Mouse (Mus musculus) lung, embryonic 14.5 days (tissue): ENCODE measurements around the gene Usp22. TPM values are rescaled to one million over a fixed set of nuclear protein-coding genes. Genes with fewer than 3 reads are reported as not detected.
"Not testable (repeated sequence)": the region's sequence is repeated elsewhere in the genome, so short reads cannot be mapped to it uniquely, and the experiment has no call there.

Experiments
- ATAC-seq: fragments of 200-750 bp; cut with Nextera tagmentation; 2 replicates; pipeline ENCODE4 v1.8.0; 2017; ENCODE audit warnings: mild to moderate bottlenecking, moderate TSS enrichment, moderate library complexity; ENCODE audit not compliant: insufficient read depth
- DNase-seq: peaks from one replicate; pipeline ENCODE4 v3.0.0-alpha.2; 2015
- H3K27ac ChIP-seq: fragments of 300-500 bp; sonication (generic); 2 replicates; pipeline ENCODE4 v1.5.1; 2014; ENCODE audit warnings: low read depth, mild to moderate bottlenecking, moderate library complexity
- H3K27me3 ChIP-seq: fragments of 300-500 bp; sonication (generic); 2 replicates; pipeline ENCODE4 v1.6.1; 2014; ENCODE audit warnings: low read length, control low read depth; ENCODE audit not compliant: insufficient read depth
- H3K36me3 ChIP-seq: fragments of 300-500 bp; sonication (generic); 2 replicates; pipeline ENCODE4 v1.6.1; 2014; ENCODE audit warnings: control low read depth; ENCODE audit not compliant: insufficient read depth
- H3K4me1 ChIP-seq: fragments of 300-500 bp; sonication (generic); 2 replicates; pipeline ENCODE4 v1.6.1; 2014; ENCODE audit warnings: antibody characterized with exemption, control low read depth; ENCODE audit not compliant: insufficient read depth
- H3K4me2 ChIP-seq: fragments of 300-500 bp; sonication (generic); 2 replicates; pipeline ENCODE4 v1.6.1; 2014; ENCODE audit warnings: mild to moderate bottlenecking
- H3K4me3 ChIP-seq: fragments of 300-500 bp; sonication (generic); 2 replicates; pipeline ENCODE4 v1.5.1; 2014; ENCODE audit warnings: low read depth, low read length
- H3K9ac ChIP-seq: fragments of 300-500 bp; sonication (generic); 2 replicates; pipeline ENCODE4 v1.6.1; 2014
- H3K9me3 ChIP-seq: fragments of 300-500 bp; sonication (generic); 2 replicates; pipeline ENCODE4 v1.6.1; 2016; ENCODE audit warnings: low read depth, low read length, control low read depth
- CTCF ChIP-seq: IDR thresholded peaks from 2 replicates; pipeline ENCODE4 v1.5.1; 2016; ENCODE audit warnings: antibody characterized with exemption, low read depth
- WGBS: fragments of 180-500 bp; shearing (Covaris S2); extraction: QIAGEN DNeasy Blood & Tissue Kit; methylation state at CpG from one replicate; pipeline ENCODE4 v1.1.7; 2014; 5-methylcytosine and 5-hydroxymethylcytosine counted together
- polyA plus RNA-seq: library from polyadenylated mRNA; unstranded; fragments of >200 nt; fragmentation: Nextera tagmentation; extraction: Ambion mirVana; gene quantifications from 2 replicates; pipeline ENCODE4 v1.2.1, GENCODE M21; 2014

The Usp22 gene
- polyA plus RNA-seq, 1 experiment from 2014 or later = 167 TPM

DNA sequence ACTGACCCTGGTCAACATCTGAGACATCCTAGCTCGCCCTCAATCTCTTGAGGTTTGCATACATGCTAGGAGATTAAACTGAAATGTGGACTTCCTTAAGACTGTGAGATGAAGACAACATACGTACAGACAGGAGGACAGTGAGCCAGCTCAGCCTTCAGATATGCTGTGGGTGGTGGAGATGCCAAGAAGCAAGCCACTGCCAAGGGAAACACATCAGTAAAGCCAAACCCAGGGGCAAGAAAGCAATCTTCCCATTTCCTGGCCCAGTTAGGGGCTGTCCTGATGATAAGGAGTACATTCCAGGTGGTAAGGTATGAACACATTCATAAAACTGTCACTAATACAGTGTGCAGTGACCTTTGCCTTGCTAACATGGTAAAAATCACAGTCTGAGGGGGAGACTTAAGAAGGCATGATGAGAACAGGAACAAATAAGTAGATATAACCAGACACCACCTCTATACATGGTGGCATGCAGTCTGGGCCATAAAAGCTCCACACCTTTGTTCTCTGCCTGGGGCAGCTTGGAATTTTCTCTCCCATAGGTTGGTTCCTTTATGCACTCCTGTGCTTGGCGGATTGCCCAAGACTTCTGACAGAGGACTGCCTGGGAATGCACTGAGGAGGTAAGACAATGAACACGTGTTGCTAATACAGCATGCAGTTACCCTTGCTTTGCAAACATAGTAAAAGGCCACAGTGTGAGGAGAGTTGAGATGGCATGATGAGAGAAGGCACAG lies 24.9 kb upstream of the Usp22 start:
- Histone ChIP-seq H3K9ac (no peak overlapping the region), H3K4me1 (no peaks in the 10 kb centered on the region), H3K9me3 (no peaks in the 10 kb centered on the region), H3K27ac (no peak overlapping the region), H3K4me3 (no peak overlapping the region), H3K4me2 (no peak overlapping the region), H3K36me3 (no peaks in the 10 kb centered on the region), H3K27me3 (no peaks in the 10 kb centered on the region)
- 52% methylated on average over 4 of the region's 4 CpGs for WGBS
- ATAC-seq (no peak), DNase-seq (peak; percentile 61)
- TF ChIP-seq CTCF = no peak

DNA sequence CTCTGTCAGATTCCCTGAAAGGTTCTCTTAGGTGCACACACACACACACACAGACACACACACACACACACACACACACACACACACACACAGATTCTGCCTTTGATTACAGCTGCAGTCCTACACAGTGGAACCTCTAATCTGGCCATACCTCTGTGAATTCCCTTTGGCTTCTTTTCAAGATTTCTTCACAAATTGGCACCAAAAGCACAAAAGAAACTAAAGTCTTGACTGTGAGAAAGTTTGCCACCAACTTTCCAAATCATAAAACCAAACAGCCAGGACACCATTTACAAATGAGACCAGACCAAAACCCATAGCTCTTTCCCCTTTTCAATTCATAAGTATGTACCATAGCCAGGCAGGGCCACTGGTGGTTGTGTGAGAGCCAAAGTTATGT lies 23.1 kb upstream of the Usp22 start:
- ATAC-seq = no peak
- Histone ChIP-seq H3K9me3 (no peaks in the 10 kb centered on the region), H3K9ac (no peak overlapping the region)

DNA sequence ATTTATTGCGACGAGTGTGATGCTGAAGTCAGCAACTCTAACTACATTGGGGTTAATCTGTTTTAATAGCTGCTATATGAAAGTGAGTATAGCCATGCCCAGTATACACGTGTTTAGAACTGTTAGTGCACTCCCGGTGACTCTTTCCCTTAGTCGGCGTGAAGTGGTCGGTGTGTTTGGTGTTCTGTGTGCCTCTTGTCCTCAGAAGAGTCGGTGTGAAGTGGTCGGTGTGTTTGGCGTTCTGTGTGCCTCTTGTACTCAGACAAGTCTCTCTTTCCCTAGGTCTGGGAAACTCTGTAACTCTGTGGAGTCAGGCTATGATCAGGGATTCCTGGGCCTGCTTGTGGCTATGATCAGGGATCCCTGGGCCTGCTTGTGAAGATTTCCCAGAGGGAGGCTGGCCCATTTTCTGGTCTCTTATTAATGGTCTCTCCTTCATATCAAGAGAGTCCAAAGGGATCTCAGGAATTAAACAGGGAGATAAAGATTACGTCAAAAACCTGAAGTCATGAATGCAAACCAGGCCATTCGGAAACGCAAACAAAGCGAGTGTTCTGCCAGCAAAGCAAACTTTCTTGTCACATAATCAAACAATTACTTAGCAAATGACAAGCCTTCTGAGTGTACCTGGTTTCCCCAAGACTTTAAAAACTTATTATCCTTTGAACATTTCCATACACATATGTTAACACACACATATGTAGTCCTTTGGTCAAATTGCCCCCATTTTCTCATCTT lies 21.9 kb upstream of the Usp22 start:
- no peaks in the 10 kb centered on the region for H3K36me3 ChIP-seq
- no peak overlapping the region for H3K4me2 ChIP-seq
- WGBS = 61% methylated on average over 14 of the region's 14 CpGs
- H3K27ac ChIP-seq = no peak overlapping the region
- no peaks in the 10 kb centered on the region for H3K9me3 ChIP-seq
- H3K4me3 ChIP-seq = no peak overlapping the region
- no peaks in the 10 kb centered on the region for H3K27me3 ChIP-seq
- ATAC-seq = no peak
- H3K9ac ChIP-seq = no peak overlapping the region
- no peaks in the 10 kb centered on the region for H3K4me1 ChIP-seq
- no peak for DNase-seq
- TF ChIP-seq CTCF = no peak

More for the DNA sequence above, 23.1 kb upstream of the Usp22 start:
- H3K27me3 ChIP-seq = no peaks in the 10 kb centered on the region
- no peak overlapping the region for H3K4me3 ChIP-seq
- no peaks in the 10 kb centered on the region for H3K4me1 ChIP-seq
- H3K36me3 ChIP-seq = no peaks in the 10 kb centered on the region
- no peak overlapping the region for H3K4me2 ChIP-seq
- no peak overlapping the region for H3K27ac ChIP-seq
- DNase-seq = no peak
- TF ChIP-seq CTCF = no peak

DNA sequence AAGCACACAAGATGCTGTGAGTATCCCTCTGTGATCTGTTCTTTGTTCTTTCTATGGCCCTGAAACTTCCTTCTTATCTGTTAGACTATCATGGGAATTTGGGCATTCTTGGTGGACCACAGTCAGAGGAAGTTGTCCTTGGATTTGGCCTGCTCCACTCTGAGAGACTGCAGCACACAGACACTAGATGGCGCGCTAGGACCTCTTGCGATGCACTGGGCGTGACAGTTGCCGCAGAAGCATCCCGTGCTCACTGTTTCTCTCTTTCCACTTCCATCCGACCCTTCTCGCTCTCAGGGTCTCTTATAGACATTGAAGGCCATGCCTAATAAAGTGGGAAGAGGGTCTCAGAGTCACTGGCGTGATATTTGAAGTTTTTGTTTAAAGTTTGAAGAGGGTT lies 18.5 kb upstream of the Usp22 start:
- Histone ChIP-seq H3K36me3 (no peaks in the 10 kb centered on the region), H3K27ac (no peak overlapping the region), H3K4me3 (no peak overlapping the region), H3K9me3 (no peaks in the 10 kb centered on the region), H3K4me1 (no peaks in the 10 kb centered on the region), H3K27me3 (no peaks in the 10 kb centered on the region), H3K4me2 (no peak overlapping the region), H3K9ac (no peak overlapping the region)
- ATAC-seq (peak; percentile 65; the same call in 1 of the 2 replicates), DNase-seq (peak; percentile 95)
- peak; percentile 96 for TF ChIP-seq CTCF
- WGBS = 6% methylated on average over 9 of the region's 9 CpGs

DNA sequence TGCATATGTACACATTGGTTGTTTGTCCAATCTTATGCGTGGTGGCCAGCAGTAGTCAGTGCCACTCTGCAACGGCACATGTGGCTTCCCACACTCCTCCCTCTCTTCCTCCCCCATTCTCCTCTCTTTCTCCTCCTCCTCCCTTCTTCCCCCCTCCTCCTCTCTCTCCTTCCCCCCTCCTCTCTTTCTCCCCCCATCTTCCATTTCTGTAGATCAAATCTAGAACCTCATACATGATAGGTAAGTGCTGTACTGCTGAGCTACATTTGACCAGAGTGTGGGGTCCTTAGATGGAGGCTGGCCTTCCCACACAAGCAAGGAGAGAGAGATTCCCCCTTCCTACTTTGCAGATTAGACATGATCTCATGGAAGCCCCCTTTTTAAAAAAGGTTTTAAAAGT lies 17.9 kb upstream of the Usp22 start:
- no peaks in the 10 kb centered on the region for H3K9me3 ChIP-seq
- TF ChIP-seq CTCF = no peak
- H3K4me3 ChIP-seq = no peak overlapping the region
- H3K4me1 ChIP-seq = no peaks in the 10 kb centered on the region
- no peaks in the 10 kb centered on the region for H3K36me3 ChIP-seq
- ATAC-seq = no peak
- H3K27me3 ChIP-seq = no peaks in the 10 kb centered on the region
- H3K4me2 ChIP-seq = no peak overlapping the region
- WGBS = 71% methylated on average over 2 of the region's 2 CpGs
- H3K9ac ChIP-seq = no peak overlapping the region
- no peak for DNase-seq
- H3K27ac ChIP-seq = no peak overlapping the region

DNA sequence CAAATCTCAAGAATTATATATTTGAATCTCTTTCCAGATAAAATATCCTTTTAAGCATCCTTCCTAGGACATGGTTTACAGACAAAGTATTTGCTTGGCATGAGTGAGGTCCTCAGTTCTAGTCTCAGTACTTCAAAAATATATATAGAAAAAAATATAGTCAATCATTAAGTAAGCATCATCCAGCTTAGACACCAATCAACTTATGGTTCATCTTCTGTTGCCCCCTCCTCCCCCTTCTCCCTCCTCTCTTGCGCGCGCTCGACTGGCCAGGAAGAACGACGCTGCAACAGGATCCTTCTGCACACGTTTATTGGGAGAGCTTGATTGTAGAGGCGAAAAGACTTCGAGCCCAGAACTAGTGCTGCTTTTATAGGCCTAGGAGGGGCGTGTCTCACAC lies 17.3 kb upstream of the Usp22 start:
- H3K9ac ChIP-seq, H3K27me3 ChIP-seq: not testable (repeated sequence)
- WGBS = 96% methylated on average over 7 of the region's 10 CpGs

DNA sequence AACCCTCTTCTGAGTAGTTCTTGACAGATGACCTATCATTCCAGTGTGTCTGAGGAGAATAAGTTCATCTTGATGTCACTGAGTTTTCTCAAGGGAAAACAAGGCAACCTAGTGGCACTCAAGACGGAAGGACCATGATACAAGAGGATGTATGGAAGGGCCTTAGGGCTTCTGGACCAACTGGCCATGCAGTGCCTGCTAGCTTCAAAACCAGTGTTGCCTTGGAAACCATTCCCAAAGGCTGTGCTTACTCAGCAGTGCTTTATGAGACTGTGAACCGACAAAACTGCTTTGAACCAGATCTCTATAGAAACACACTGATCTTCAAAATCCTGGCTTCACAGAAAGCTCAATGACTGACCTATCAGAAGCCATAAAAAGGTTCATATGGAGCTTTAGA lies 15.9 kb upstream of the Usp22 start:
- no peak overlapping the region for H3K27ac ChIP-seq
- no peaks in the 10 kb centered on the region for H3K9me3 ChIP-seq
- no peak for DNase-seq
- H3K4me2 ChIP-seq = no peak overlapping the region
- no peaks in the 10 kb centered on the region for H3K4me1 ChIP-seq
- WGBS = 73% methylated on average over 2 of the region's 2 CpGs
- no peak overlapping the region for H3K4me3 ChIP-seq
- TF ChIP-seq CTCF = no peak
- no peaks in the 10 kb centered on the region for H3K36me3 ChIP-seq
- no peaks in the 10 kb centered on the region for H3K27me3 ChIP-seq
- H3K9ac ChIP-seq = no peak overlapping the region
- ATAC-seq = no peak

More for the DNA sequence above, 17.3 kb upstream of the Usp22 start:
- H3K4me2 ChIP-seq, H3K36me3 ChIP-seq, H3K4me3 ChIP-seq, H3K4me1 ChIP-seq, H3K27ac ChIP-seq, DNase-seq, H3K9me3 ChIP-seq, ATAC-seq: not testable (repeated sequence)
